Mouse (Mus musculus) stomach, postnatal 0 days (tissue): ENCODE measurements around the gene Ascc1.

Experiments
- CTCF ChIP-seq: IDR thresholded peaks from 2 replicates; pipeline ENCODE4 v1.5.1; 2016; ENCODE audit warnings: antibody characterized with exemption, low read depth, mild to moderate bottlenecking, moderate library complexity
- EP300 ChIP-seq: optimal IDR thresholded peaks from 2 replicates; pipeline ENCODE3; 2016; ENCODE audit warnings: antibody characterized with exemption

GRCm38 (mm10) chr10:59970450-59971062 lies 32.0 kb upstream of the Ascc1 start:
- TF ChIP-seq CTCF (no peak), EP300 (no peak)
